Mouse (Mus musculus) forebrain, embryonic 10.5 days (tissue): Measurements from ENCODE around the gene Rasgrp3. TPM values are rescaled to one million over a fixed set of nuclear protein-coding genes. Genes with fewer than 3 reads are reported as not detected.
"Not testable (repeated sequence)": the region's sequence is repeated elsewhere in the genome, so short reads cannot be mapped to it uniquely, and the experiment has no call there.

Experiments used
- DNase-seq: peaks from one replicate; pipeline ENCODE4 v3.0.0-alpha.2; 2017; ENCODE audit warnings: low spot score; ENCODE audit errors: extremely low spot score
- H3K27ac ChIP-seq: fragments of 300-500 bp; sonication (generic); 2 replicates; pipeline ENCODE4 v1.5.1; 2016; ENCODE audit warnings: mild to moderate bottlenecking
- H3K27me3 ChIP-seq: fragments of 300-500 bp; sonication (generic); 2 replicates; pipeline ENCODE4 v1.6.1; 2016; ENCODE audit warnings: mild to moderate bottlenecking; ENCODE audit not compliant: poor library complexity, severe bottlenecking
- H3K36me3 ChIP-seq: fragments of 300-500 bp; sonication (generic); replicated peaks from 2 replicates; pipeline ENCODE4 v1.6.1; 2016; ENCODE audit warnings: mild to moderate bottlenecking, moderate library complexity
- H3K4me1 ChIP-seq: fragments of 300-500 bp; sonication (generic); 2 replicates; pipeline ENCODE4 v1.6.1; 2016
- H3K4me3 ChIP-seq: fragments of 300-500 bp; sonication (generic); 2 replicates; pipeline ENCODE4 v1.5.1; 2016; ENCODE audit warnings: mild to moderate bottlenecking, moderate library complexity
- H3K9me3 ChIP-seq: fragments of 300-500 bp; sonication (generic); 2 replicates; pipeline ENCODE4 v1.6.1; 2016; ENCODE audit warnings: mild to moderate bottlenecking, moderate library complexity
- WGBS: fragments of 180-500 bp; shearing (Covaris S2); methylation state at CpG from one replicate; pipeline ENCODE4 v1.1.7; 2016; 5-methylcytosine and 5-hydroxymethylcytosine counted together
- polyA plus RNA-seq: library from polyadenylated mRNA; unstranded; fragments of >200 nt; fragmentation: Nextera tagmentation; extraction: Ambion mirVana; gene quantifications from 2 replicates; pipeline ENCODE4 v1.2.1, GENCODE M21; 2016

The Rasgrp3 gene
- polyA plus RNA-seq, 1 experiment from 2014 or later: 6.6 TPM

- no peak for DNase-seq
- H3K4me3 ChIP-seq: no peak overlapping the region
- H3K27me3 ChIP-seq: no peaks in the 10 kb centered on the region
- no peaks in the 10 kb centered on the region for H3K36me3 ChIP-seq
- peaks cover 3% of the 10 kb centered on the region; the same call in 1 of the 2 replicates for H3K4me1 ChIP-seq
- no peak overlapping the region for H3K27ac ChIP-seq
- WGBS: 91% methylated on average over 7 of the region's 7 CpGs
- H3K9me3 ChIP-seq: no peaks in the 10 kb centered on the region
Measured at GRCm38 (mm10) chr17:75440619-75441018, 4.9 kb downstream of the Rasgrp3 start.

GRCm38 (mm10) chr17:75441260-75441830 is 5.6 kb downstream of the Rasgrp3 start:
- Histone ChIP-seq H3K4me3 (no peak overlapping the region), H3K36me3 (no peaks in the 10 kb centered on the region), H3K9me3 (no peaks in the 10 kb centered on the region), H3K4me1 (peaks cover 3% of the 10 kb centered on the region; the same call in 1 of the 2 replicates), H3K27me3 (no peaks in the 10 kb centered on the region), H3K27ac (no peak overlapping the region)
- WGBS: 94% methylated on average over 5 of the region's 5 CpGs
- no peak for DNase-seq

- H3K4me3 ChIP-seq: no peak overlapping the region
- no peaks in the 10 kb centered on the region for H3K36me3 ChIP-seq
- no peak overlapping the region for H3K27ac ChIP-seq
- DNase-seq: no peak
- no peaks in the 10 kb centered on the region for H3K27me3 ChIP-seq
- no peaks in the 10 kb centered on the region for H3K9me3 ChIP-seq
- peaks cover 3% of the 10 kb centered on the region; the same call in 1 of the 2 replicates for H3K4me1 ChIP-seq
- 95% methylated on average over 8 of the region's 8 CpGs for WGBS
Measured at GRCm38 (mm10) chr17:75442352-75442751, 6.7 kb downstream of the Rasgrp3 start.

- H3K4me3 ChIP-seq: no peak overlapping the region
- WGBS: 88% methylated on average over 5 of the region's 6 CpGs
- no peak overlapping the region for H3K27ac ChIP-seq
- H3K36me3 ChIP-seq: no peaks in the 10 kb centered on the region
- no peak for DNase-seq
- no peaks in the 10 kb centered on the region for H3K9me3 ChIP-seq
- H3K4me1 ChIP-seq: peaks cover 2% of the 10 kb centered on the region; the same call in 1 of the 2 replicates
- no peaks in the 10 kb centered on the region for H3K27me3 ChIP-seq
Measured at GRCm38 (mm10) chr17:75443064-75443621, 7.4 kb downstream of the Rasgrp3 start.

GRCm38 (mm10) chr17:75448257-75448656 is 12.6 kb downstream of the Rasgrp3 start:
- Histone ChIP-seq H3K4me1 (no peaks in the 10 kb centered on the region), H3K4me3 (no peak overlapping the region), H3K36me3 (no peaks in the 10 kb centered on the region), H3K27me3 (no peaks in the 10 kb centered on the region), H3K9me3 (no peaks in the 10 kb centered on the region), H3K27ac (no peak overlapping the region)
- no peak for DNase-seq
- WGBS: 95% methylated on average over 3 of the region's 3 CpGs

- Histone ChIP-seq H3K27ac (no peak overlapping the region), H3K27me3 (no peaks in the 10 kb centered on the region), H3K36me3 (no peaks in the 10 kb centered on the region), H3K4me3 (no peak overlapping the region), H3K9me3 (no peaks in the 10 kb centered on the region), H3K4me1 (no peaks in the 10 kb centered on the region)
- 84% methylated on average over 1 of the region's 1 CpGs for WGBS
- no peak for DNase-seq
Measured at GRCm38 (mm10) chr17:75449022-75449421, 13.3 kb downstream of the Rasgrp3 start.

- Histone ChIP-seq H3K9me3 (no peaks in the 10 kb centered on the region), H3K36me3 (no peaks in the 10 kb centered on the region), H3K27me3 (no peaks in the 10 kb centered on the region), H3K4me1 (no peaks in the 10 kb centered on the region), H3K4me3 (no peak overlapping the region), H3K27ac (no peak overlapping the region)
- DNase-seq: no peak
- 81% methylated on average over 4 of the region's 4 CpGs for WGBS
Measured at GRCm38 (mm10) chr17:75452313-75452712, 16.6 kb downstream of the Rasgrp3 start.

- DNase-seq: no peak
- H3K36me3 ChIP-seq: no peaks in the 10 kb centered on the region
- no peaks in the 10 kb centered on the region for H3K9me3 ChIP-seq
- no peak overlapping the region for H3K4me3 ChIP-seq
- no peaks in the 10 kb centered on the region for H3K4me1 ChIP-seq
- H3K27me3 ChIP-seq: no peaks in the 10 kb centered on the region
- H3K27ac ChIP-seq: no peak overlapping the region
Measured at GRCm38 (mm10) chr17:75453639-75454038, 17.9 kb downstream of the Rasgrp3 start.

- not testable (repeated sequence) for H3K9me3 ChIP-seq, H3K4me3 ChIP-seq, H3K36me3 ChIP-seq, H3K27me3 ChIP-seq, DNase-seq, H3K4me1 ChIP-seq, H3K27ac ChIP-seq
- WGBS: 92% methylated on average over 9 of the region's 9 CpGs
Measured at GRCm38 (mm10) chr17:75456096-75456495, 20.4 kb downstream of the Rasgrp3 start.

- H3K9me3 ChIP-seq: no peaks in the 10 kb centered on the region
- 95% methylated on average over 6 of the region's 6 CpGs for WGBS
- H3K4me3 ChIP-seq: no peak overlapping the region
- H3K27me3 ChIP-seq: peaks cover 9% of the 10 kb centered on the region; the same call in 1 of the 2 replicates
- DNase-seq: no peak
- no peak overlapping the region for H3K27ac ChIP-seq
- H3K36me3 ChIP-seq: no peaks in the 10 kb centered on the region
- H3K4me1 ChIP-seq: peaks cover 12% of the 10 kb centered on the region
Measured at GRCm38 (mm10) chr17:75460621-75461020, 24.9 kb downstream of the Rasgrp3 start.

GRCm38 (mm10) chr17:75461771-75462170 is 26.1 kb downstream of the Rasgrp3 start:
- Histone ChIP-seq H3K27ac (no peak overlapping the region), H3K36me3 (no peaks in the 10 kb centered on the region), H3K4me3 (no peak overlapping the region), H3K27me3 (peaks cover 9% of the 10 kb centered on the region; the same call in 1 of the 2 replicates), H3K4me1 (peaks cover 12% of the 10 kb centered on the region), H3K9me3 (no peaks in the 10 kb centered on the region)
- DNase-seq: no peak
- 98% methylated on average over 1 of the region's 1 CpGs for WGBS

- H3K9me3 ChIP-seq, H3K27ac ChIP-seq, H3K4me3 ChIP-seq, H3K27me3 ChIP-seq, DNase-seq, H3K36me3 ChIP-seq: not testable (repeated sequence)
- H3K4me1 ChIP-seq: peaks cover 12% of the 10 kb centered on the region
- WGBS: 89% methylated on average over 1 of the region's 1 CpGs
Measured at GRCm38 (mm10) chr17:75463223-75463622, 27.5 kb downstream of the Rasgrp3 start.

GRCm38 (mm10) chr17:75463645-75464044 is 27.9 kb downstream of the Rasgrp3 start:
- Histone ChIP-seq H3K9me3 (no peaks in the 10 kb centered on the region), H3K27me3 (peaks cover 9% of the 10 kb centered on the region; the same call in 1 of the 2 replicates), H3K4me1 (peaks cover 12% of the 10 kb centered on the region), H3K4me3 (no peak overlapping the region), H3K36me3 (no peaks in the 10 kb centered on the region), H3K27ac (no peak overlapping the region)
- WGBS: 85% methylated on average over 2 of the region's 2 CpGs
- no peak for DNase-seq
